Mouse (Mus musculus): ENCODE measurements around the gene Sde2. TPM values are rescaled to one million over a fixed set of nuclear protein-coding genes. Genes with fewer than 3 reads are reported as not detected.
A peak's percentile ranks its signal among the peaks of the same experiment; 100 is the strongest.

Sde2 gene
- polyA plus RNA-seq, 1 experiment from 2014 or later, result 11.8 TPM

DNA sequence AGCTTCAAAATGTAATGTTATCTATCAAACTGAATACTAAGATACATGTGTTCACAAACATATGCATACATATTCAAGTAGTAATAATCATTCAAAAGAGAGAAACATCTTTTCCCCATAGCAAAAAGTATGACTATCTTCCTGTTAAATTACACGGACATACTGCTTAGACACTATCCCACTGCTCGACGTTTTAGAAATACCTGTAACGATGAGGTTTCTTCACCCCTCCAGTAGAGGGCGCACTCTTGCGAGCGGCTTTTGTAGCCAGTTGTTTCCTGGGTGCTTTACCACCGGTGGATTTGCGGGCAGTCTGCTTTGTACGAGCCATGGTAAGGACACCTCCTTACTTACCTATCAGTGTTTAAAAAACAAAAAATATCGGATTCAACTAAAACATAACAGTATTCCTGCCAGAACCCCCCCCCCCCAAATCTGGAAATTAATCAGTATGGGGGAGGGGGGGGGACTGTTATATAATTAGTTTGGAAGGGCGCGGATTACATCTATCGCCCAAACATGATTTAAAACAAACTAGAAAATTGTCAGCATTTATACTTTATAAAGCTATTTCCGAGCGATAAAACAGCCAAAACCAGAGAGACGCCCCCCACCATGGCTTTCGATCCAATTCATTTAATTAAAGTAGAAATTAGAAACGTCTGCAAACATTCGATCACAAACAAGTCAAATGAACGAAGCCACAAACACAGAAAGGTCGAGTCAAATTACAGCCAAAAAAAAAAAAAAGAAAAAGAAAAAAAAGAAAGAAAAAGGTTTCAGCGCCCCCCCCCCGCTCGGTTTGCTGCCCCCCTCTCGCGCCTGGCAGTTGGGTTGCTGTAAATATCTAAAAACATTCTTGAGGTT, 39.1 kb upstream of the Sde2 start:
- peaks cover 41% of the 10 kb centered on the region for H3K36me3 ChIP-seq (replicated peaks; ENCODE audit: insufficient read depth, low read length)
- no peaks in the 10 kb centered on the region for H3K9me3 ChIP-seq (ENCODE audit: low read length)
- no peaks in the 10 kb centered on the region for H3K27me3 ChIP-seq (ENCODE audit: insufficient read depth, low read length)
- under 1% methylated on average over 27 of the region's 27 CpGs for WGBS (ENCODE audit: insufficient replicate concordance)
- H3K27ac ChIP-seq (ENCODE audit: low read depth), result peak overlapping the region; percentile 97
- ATAC-seq, result no peak
- TF ChIP-seq CTCF (IDR thresholded peaks at IDR 0.05; ENCODE audit: low read depth) (peak; percentile 82), EP300 (IDR thresholded peaks at IDR 0.05; ENCODE audit: low read depth) (no peak; the same call in 1 of the 2 replicates)
- H3K4me2 ChIP-seq (ENCODE audit: low read depth, low read length), result peak overlapping the region; percentile 67
- H3K4me3 ChIP-seq (ENCODE audit: low read depth, low read length), result peak overlapping the region; percentile 83
- H3K9ac ChIP-seq (replicated peaks), result peak overlapping the region; percentile 99
- no peak for DNase-seq
- peaks cover 26% of the 10 kb centered on the region for H3K4me1 ChIP-seq (ENCODE audit: insufficient read depth)

DNA sequence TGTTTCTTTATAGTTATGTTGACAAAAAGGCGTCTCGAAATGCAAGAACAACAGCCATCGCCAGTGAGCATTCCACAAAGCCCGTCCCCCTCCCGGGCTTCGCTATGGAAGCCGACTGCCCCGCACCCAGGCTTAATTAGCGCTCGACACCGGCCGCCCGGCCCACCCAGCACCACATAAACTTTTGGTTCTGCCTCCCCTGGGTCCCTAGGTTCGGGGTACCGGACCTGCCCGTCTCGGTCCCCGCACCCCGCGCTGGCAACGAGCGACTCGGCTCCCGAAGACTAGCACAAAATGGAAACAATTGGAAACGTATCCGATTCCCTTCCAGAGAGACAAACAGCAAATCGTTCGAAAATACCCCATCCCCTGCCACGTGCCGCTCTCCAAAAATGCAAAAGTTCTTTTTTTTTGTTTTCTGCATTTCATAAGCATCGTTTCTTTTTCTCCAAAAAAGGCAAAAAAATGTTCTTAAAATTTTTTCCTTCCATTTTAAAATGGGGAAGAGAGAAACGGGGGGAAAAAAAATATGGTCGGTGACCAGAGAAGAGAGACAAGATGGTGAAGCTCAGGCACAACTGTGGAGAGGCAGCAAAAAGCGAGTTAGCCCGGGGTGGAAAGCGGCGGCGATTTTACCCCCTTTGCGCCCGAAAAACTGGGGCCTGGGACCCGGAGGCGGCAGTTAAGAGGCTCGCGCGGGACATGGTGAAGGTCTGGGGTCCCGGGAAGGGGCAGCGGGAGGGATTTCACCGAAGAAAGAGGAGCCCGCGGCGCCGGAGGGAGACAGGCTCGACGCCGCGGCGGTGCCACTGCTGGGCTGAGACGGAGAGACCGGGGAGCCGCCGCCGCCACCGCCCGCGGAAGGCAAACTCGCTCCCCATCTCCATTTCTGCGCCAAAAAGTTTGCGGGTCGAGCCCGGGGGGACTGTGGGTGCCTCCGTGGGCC, 38.2 kb upstream of the Sde2 start:
- peak overlapping the region; percentile 99 for H3K9ac ChIP-seq (replicated peaks)
- DNase-seq (peak; percentile 69), ATAC-seq (peak; percentile 22)
- no peaks in the 10 kb centered on the region for H3K27me3 ChIP-seq (ENCODE audit: insufficient read depth, low read length)
- H3K4me2 ChIP-seq (ENCODE audit: low read depth, low read length), result peak overlapping the region; percentile 67
- TF ChIP-seq EP300 (IDR thresholded peaks at IDR 0.05; ENCODE audit: low read depth) (no peak), CTCF (IDR thresholded peaks at IDR 0.05; ENCODE audit: low read depth) (no peak)
- H3K36me3 ChIP-seq (replicated peaks; ENCODE audit: insufficient read depth, low read length), result peaks cover 32% of the 10 kb centered on the region
- under 1% methylated on average over 66 of the region's 71 CpGs for WGBS (ENCODE audit: insufficient replicate concordance)
- peak overlapping the region; percentile 97 for H3K27ac ChIP-seq (ENCODE audit: low read depth)
- H3K4me1 ChIP-seq (ENCODE audit: insufficient read depth), result peaks cover 28% of the 10 kb centered on the region
- H3K4me3 ChIP-seq (ENCODE audit: low read depth, low read length), result peak overlapping the region; percentile 83
- no peaks in the 10 kb centered on the region for H3K9me3 ChIP-seq (ENCODE audit: low read length)

DNA sequence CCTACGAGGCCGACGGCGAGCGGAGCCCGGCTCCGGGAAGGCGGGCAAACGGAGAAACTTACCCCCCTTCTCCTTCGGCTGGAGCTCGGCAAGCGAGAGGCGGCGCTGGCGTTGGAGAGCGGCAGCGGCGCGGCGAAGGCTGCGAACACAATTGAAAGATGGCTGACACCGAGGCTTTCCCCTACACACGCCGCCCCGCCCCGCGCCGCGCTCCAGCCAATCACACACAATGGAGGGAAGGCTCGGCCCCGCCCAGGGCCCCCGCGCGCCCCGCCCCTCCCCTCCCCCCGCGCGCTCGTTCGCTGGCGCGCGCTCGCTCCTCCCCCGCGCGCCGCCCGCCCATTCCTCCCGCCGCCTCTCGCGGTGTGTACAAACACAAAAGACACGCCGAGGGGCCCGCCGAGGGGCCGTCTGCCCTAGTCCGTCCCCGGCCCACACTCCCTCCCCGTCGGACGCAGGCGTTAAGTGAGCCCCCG, 37.5 kb upstream of the Sde2 start:
- peaks cover 27% of the 10 kb centered on the region for H3K36me3 ChIP-seq (replicated peaks; ENCODE audit: insufficient read depth, low read length)
- no peaks in the 10 kb centered on the region for H3K9me3 ChIP-seq (ENCODE audit: low read length)
- H3K27me3 ChIP-seq (ENCODE audit: insufficient read depth, low read length), result no peaks in the 10 kb centered on the region
- TF ChIP-seq CTCF (IDR thresholded peaks at IDR 0.05; ENCODE audit: low read depth), result 0 out of 2 replicates have a peak, but pooled peaks have one; percentile 16
- peak; percentile 40; the same call in 1 of the 2 replicates for TF ChIP-seq EP300 (IDR thresholded peaks at IDR 0.05; ENCODE audit: low read depth)
- DNase-seq (peak; percentile 98), ATAC-seq (peak; percentile 88)
- H3K4me3 ChIP-seq (ENCODE audit: low read depth, low read length), result peak overlapping the region; percentile 83
- H3K4me1 ChIP-seq (ENCODE audit: insufficient read depth), result peaks cover 30% of the 10 kb centered on the region
- H3K9ac ChIP-seq (replicated peaks), result peak overlapping the region; percentile 99
- 6% methylated on average over 20 of the region's 65 CpGs for WGBS (ENCODE audit: insufficient replicate concordance)
- peak overlapping the region; percentile 89 for H3K4me2 ChIP-seq (ENCODE audit: low read depth, low read length)
- peak overlapping the region; percentile 100 for H3K27ac ChIP-seq (ENCODE audit: low read depth)

DNA sequence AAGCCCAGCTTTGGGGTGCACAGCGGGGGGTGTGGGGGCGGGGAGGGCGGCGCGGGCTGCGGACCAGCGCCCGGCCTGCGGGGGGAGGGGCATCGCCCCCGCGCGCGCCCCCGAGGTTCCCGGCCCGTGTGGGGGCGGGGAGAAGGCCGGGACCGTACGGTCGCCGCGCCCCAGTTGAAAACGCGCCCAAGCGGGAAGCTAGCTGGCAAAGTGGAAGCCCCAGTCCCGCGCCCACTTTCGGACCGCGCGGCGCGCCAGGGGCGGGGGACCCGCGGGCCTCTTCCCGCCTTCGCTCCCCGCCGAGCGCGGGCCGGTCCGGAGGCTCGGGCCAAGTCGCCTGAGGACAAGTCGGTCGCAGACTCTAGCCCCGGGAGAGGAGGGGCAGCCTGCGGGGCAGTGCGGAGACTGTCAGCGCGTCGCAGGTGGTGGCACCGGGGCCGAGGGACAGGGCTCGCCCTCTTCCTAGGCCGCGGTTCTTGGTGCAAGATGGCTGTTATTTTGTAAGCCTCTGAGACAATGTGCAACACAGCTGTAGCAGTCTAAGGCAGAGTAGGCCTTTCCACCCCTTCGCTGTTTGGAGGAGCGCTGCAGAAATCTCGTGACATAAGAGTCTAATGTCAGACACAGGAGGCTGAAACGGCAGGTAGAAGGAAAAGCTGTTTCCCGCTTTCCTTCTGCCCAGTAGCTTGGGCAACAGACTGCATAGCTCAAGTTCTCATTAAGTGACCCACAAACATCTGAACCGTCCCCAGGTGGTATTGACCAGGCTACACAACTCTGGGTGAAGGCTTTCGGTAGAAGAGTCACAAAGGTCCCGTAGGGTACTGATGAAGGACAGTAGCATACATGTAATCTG, 36.8 kb upstream of the Sde2 start, which contains the start of gene H3f3a:
H3f3a (minus strand) TSS at position 59 of the 856 bp plus-strand sequence.
- no peak for TF ChIP-seq EP300 (IDR thresholded peaks at IDR 0.05; ENCODE audit: low read depth)
- no peak for TF ChIP-seq CTCF (IDR thresholded peaks at IDR 0.05; ENCODE audit: low read depth)
- peak within 1 kb of the TSS; percentile 83 for H3K4me3 ChIP-seq (ENCODE audit: low read depth, low read length)
- ATAC-seq (peak; percentile 65), DNase-seq (peak; percentile 89)
- H3K27me3 ChIP-seq (ENCODE audit: insufficient read depth, low read length), result no peaks in the 10 kb centered on the region
- H3K9ac ChIP-seq (replicated peaks), result peak within 1 kb of the TSS; percentile 99
- H3K4me2 ChIP-seq (ENCODE audit: low read depth, low read length), result peak within 1 kb of the TSS; percentile 89
- H3K36me3 ChIP-seq (replicated peaks; ENCODE audit: insufficient read depth, low read length), result peaks cover 20% of the 10 kb centered on the region
- H3K4me1 ChIP-seq (ENCODE audit: insufficient read depth), result peaks cover 34% of the 10 kb centered on the region
- no peaks in the 10 kb centered on the region for H3K9me3 ChIP-seq (ENCODE audit: low read length)
- WGBS (ENCODE audit: insufficient replicate concordance), result 2% methylated on average over 52 of the region's 69 CpGs
- peak within 1 kb of the TSS; percentile 100 for H3K27ac ChIP-seq (ENCODE audit: low read depth)

DNA sequence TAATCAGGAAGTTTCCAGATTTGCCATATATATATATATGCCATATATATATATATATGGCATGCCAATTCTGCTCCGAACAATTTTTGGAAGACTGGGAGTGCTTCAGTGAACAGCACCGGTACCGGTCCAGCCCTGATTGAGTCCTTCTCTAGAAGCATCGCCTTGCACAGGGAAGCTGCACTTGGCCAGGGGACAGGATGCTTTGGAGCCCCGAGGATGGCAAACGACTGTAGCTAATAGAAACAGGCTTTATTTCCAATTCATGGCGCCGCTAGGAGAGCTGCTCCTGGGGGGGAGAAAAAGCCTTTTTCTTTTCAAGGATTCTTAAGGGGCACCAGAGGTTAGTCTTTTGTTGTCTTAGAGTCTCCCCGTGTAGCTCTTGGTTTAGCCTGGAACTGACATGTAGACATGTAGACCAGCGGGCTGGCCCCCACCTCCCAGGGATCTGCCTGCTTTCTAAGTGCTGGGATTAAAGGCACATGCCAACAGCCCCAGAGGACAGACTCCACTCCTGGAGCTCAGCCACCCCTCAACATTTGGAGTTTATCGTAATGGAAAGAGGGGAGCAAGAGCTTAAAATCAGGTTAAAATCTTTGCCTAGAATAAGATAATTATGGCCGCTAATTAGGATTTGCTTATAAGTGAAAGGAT, 35.4 kb upstream of the Sde2 start:
- H3K4me2 ChIP-seq (ENCODE audit: low read depth, low read length), result no peak overlapping the region
- no peak overlapping the region for H3K9ac ChIP-seq (replicated peaks)
- no peak for TF ChIP-seq CTCF (IDR thresholded peaks at IDR 0.05; ENCODE audit: low read depth)
- no peak for TF ChIP-seq EP300 (IDR thresholded peaks at IDR 0.05; ENCODE audit: low read depth)
- DNase-seq (no peak), ATAC-seq (no peak)
- peaks cover 34% of the 10 kb centered on the region for H3K4me1 ChIP-seq (ENCODE audit: insufficient read depth)
- WGBS (ENCODE audit: insufficient replicate concordance), result 87% methylated on average over 12 of the region's 12 CpGs
- H3K4me3 ChIP-seq (ENCODE audit: low read depth, low read length), result no peak overlapping the region
- H3K9me3 ChIP-seq (ENCODE audit: low read length), result no peaks in the 10 kb centered on the region
- H3K36me3 ChIP-seq (replicated peaks; ENCODE audit: insufficient read depth, low read length), result peaks cover 6% of the 10 kb centered on the region
- no peak overlapping the region for H3K27ac ChIP-seq (ENCODE audit: low read depth)
- no peaks in the 10 kb centered on the region for H3K27me3 ChIP-seq (ENCODE audit: insufficient read depth, low read length)
